Mouse (Mus musculus): ENCODE data around the gene Chrm2.

Chrm2 gene

GRCm38 (mm10) chr6:36387612-36388400, at the start of gene Chrm2:
Gene Chrm2, plus strand, starts transcription at chr6:36388084.
- DNase-seq (ENCODE audit: low read depth, low spot score), result peak; percentile 36

GRCm38 (mm10) chr6:36373983-36374382, 13.9 kb upstream of the Chrm2 start:
- DNase-seq (ENCODE audit: low read depth, low spot score), result peak; percentile 27

- DNase-seq (ENCODE audit: low read depth, low spot score), result no peak
Observed at GRCm38 (mm10) chr6:36377936-36378335, 9.9 kb upstream of the Chrm2 start.

DNA sequence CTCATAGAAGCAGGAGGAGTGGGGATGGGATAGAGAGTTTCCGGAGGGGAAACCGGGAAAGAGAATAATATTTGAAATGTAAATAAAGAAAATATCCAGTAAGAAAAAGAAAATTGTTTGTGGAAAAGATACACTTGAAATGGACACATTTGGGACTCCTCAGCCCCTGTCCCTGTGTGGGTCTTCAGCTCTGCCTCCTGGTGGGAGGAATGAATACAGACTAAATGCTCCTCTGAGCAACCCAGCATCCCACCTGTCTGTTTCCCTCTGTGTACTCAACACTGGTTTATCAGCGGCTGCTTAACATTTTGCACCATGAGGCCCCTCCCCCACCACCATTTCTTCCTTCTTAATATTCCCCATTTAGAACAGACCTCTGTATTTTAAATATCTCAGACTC, 3.8 kb upstream of the Chrm2 start:
- DNase-seq (ENCODE audit: low read depth, low spot score), result no peak

GRCm38 (mm10) chr6:36388401-36389259, 746 bp downstream of the Chrm2 start:
- no peak for DNase-seq (ENCODE audit: low read depth, low spot score)

DNA sequence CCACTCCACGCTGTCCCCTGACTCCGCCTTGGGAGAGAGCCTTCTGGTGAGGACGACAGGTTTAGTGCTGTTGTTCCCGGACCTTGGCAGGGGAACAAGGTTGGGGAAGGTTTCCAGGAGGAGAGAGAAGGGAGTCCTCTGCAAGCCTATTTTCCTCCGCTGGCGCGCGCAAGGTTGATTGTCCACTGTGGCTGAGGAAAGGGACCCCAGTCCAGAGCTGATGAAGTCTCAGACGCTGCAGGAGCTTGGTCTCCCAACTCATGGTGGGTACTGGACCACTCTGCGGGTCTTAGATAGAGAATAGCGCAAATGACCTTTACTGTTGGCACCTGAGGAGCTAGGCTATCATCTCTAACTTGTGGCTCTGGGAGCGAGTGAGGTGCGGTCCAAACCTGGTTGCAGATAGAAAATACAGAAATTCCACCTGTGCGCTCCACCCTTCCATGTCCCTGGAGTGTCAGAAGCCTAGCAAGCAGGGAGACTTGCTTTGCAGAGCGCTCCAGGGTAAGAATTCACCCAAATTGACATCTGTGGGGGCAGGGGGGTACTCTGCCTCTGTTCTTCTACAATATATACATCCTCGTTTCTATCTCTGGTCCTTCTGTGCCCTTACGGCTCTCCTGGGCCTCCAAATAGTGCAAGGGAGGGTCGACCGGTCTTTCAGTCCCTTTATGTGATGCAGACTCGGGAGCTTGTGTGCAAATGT, 1.5 kb downstream of the Chrm2 start:
- no peak for DNase-seq (ENCODE audit: low read depth, low spot score)

DNA sequence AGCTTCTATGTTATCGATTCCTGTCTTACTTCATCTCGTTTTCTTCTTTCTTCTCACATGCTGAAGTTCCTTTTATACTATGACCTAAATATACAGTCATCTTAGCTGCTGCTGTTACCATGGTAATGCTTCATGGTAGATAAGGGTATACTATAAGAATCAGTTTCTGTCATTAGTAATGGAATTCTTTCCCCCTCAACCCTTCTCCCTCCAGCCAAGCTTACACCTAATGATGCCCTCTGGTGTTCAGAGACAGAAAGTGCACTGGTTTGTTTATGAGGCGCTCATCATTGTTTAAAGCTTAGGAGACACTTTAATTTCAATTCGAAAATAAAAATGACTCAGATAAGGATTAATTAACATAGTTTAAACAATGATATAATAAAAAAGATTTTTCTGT, 5.8 kb downstream of the Chrm2 start:
- no peak for DNase-seq (ENCODE audit: low read depth, low spot score)

DNA sequence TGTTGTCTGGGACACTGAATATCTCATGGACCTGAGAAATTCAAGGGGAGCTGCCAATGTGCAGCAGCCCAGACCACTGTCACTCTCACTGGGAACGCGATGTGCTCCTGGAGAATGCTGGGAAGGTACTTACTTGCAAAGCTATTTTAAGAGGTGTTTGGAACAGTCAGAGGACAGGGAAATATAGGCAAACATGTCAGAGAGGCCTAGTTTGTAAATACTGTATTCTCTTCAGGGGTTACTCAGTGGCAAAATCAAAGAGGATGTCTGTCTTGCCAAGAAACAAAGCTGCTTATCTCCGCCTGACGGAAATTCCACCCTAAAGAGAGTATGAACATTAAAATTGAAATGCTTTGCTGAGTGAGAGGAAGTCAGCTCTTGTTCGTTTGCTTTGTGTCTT, 17.3 kb downstream of the Chrm2 start:
- no peak for DNase-seq (ENCODE audit: low read depth, low spot score)

DNA sequence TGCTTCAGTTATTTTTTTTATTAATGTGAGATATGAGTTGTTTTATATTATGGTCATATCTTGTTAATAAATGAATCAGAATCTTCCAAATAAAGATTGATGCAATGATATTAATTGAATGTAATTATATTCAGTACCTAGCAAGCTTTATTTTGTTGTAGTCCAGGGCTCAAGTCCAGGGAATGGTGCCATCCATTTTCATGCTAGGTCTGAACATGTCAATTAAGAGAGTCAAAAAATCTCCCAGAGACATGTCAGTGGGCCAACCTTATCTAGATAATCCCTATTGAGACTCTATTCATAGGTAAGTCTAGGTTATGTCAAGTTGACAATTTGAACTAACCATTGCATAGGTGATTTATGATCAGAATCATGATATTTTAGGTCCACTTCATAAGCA, 21.1 kb downstream of the Chrm2 start:
- DNase-seq (ENCODE audit: low read depth, low spot score), result no peak

DNA sequence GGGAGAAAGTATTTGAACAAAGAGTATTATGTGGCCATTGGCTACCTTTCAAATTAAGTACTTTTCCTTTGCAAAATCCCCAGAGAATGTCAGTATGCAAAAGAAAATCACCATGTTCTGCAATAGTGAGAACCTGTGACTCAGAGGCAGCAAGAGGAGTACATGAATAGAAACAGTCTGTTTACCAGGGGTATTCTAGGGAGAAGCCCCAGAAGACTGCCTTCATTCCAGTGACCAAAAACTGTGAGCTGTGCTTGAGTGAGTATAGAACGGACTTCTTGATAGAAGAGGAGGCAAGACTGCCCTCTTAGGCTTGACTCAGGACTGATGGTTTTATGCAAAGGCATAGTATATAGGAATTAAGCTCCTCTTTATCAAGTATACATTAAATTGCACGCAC, 22.2 kb downstream of the Chrm2 start:
- peak; percentile 31 for DNase-seq (ENCODE audit: low read depth, low spot score)

GRCm38 (mm10) chr6:36419716-36420115, 31.8 kb downstream of the Chrm2 start:
- no peak for DNase-seq (ENCODE audit: low read depth, low spot score)

DNA sequence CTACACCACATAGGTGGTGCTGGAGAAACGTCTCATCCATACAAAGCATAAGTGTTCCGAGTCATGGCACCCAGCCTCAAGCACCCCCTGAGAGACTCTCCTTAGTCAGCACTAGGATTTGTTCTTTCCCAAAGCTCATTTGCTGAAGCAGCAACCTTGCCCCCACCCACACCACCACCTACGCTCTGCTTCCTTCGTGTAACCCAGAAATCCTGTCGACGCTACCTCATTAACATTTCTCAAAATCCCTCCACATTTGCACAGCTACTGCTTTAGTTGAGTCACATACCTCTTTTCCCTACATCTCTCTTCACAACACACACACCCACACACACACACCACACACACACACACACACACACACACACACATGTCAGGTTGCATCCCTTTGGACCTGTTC, 50.1 kb downstream of the Chrm2 start:
- DNase-seq (ENCODE audit: low read depth, low spot score), result peak; percentile 82

GRCm38 (mm10) chr6:36439218-36439617, 51.3 kb downstream of the Chrm2 start:
- DNase-seq (ENCODE audit: low read depth, low spot score), result peak; percentile 32

GRCm38 (mm10) chr6:36451480-36451879, 63.6 kb downstream of the Chrm2 start:
- no peak for DNase-seq (ENCODE audit: low read depth, low spot score)

- no peak for DNase-seq (ENCODE audit: low read depth, low spot score)
Observed at GRCm38 (mm10) chr6:36455071-36455470, 67.2 kb downstream of the Chrm2 start.

DNA sequence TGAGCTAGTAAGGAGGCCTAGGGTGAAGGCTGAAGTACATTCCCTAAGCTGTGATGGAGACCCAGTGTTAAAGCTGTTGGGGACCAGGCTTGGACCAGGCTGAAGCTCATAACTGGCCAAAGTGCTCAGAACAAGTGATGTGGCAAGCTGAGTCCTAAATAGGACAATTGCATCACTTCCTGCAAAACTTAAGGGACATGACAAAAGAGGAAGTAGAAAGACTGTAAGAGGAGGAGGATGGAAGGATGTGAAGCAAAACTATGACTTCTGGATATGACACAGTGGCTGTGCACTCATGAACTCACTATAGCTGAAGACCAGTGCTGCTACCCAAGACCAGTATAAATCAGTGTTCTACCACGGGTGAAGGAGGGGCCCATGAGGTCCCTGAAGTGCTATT, 69.1 kb downstream of the Chrm2 start:
- no peak for DNase-seq (ENCODE audit: low read depth, low spot score)

DNA sequence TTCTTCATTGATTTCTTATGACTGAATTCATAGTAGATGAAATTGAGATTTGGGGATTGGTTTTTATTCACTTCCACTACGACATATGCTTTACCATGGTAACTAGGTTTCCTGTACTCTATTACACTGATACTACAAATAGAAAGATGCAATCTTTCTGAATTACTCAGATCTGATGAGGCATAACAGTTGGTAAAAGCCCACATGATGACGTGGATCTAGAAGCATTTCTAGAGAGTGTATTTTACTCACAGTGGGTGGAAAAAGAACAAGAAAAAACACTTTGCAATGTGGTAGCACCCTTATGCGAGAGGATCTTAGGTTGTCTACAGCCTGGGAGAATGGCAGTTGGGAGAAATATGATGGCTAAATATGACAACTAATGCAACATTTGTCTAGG, 76.1 kb downstream of the Chrm2 start:
- DNase-seq (ENCODE audit: low read depth, low spot score), result peak; percentile 54

DNA sequence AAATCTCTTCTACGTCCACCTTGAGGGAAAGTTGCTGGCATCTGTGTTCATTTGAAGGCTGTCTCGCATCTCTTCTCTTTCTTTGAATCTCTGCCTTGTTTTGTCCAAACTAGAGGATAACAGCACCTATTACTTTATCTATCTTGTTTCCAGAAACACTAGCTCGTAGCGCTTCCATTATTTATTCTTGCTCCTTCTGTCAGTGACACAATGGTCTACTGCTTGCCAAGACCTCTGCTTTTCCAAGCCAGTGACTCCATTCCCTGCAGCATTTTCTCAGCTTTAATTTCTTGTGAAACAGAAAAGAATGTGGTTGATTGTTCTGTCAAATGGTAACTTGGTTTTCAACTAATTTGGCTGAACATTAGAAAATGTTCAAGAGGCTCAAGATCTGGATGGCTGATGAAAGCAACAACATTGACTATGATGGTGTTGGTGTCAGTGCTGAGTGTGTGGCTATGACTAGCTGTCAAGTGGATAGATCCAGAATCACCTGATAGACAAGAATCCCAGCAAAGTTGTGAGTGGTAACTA, 96.3 kb downstream of the Chrm2 start:
- no peak for DNase-seq (ENCODE audit: low read depth, low spot score)

- DNase-seq (ENCODE audit: low read depth, low spot score), result no peak
Observed at GRCm38 (mm10) chr6:36507008-36507663, 119.3 kb downstream of the Chrm2 start.

DNA sequence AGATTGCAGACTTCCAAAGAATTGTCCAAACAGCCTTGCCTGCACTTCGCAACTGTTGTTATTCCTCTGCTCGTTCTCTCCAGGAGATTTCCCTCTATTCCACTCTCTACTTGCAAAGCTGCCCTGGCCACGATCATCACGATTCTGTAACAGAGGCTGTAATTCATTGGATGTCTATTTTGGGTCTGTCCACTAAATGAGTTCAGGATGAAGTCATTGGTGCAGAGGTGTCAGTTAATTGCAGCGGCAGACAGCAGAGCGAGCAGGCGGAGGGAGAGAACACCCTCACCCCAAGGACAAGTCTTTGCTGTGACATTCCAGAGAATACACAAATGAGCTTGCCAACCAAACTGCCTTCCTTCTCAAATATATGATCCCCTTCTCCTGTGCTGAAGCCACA, 120.1 kb downstream of the Chrm2 start:
- no peak for DNase-seq (ENCODE audit: low read depth, low spot score)

DNA sequence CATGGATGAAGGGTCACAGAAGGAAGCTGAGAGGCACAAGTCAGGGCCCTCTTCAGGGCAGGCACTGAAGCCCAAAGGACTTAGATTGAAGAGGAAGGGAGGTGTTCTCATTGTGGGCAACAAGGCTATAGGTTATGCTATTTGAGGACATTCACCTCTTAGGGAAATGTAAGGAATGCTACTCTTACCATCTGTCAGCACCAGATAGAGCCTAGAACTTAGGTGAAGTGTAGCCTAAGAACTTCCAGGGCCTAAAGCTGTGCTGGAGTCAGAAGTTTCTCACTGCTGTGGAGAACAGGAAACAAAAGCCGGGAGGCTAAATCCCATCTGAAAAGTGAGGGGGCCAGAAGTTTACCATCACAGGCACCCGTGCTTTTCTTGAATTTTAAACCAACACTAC, 120.6 kb downstream of the Chrm2 start:
- DNase-seq (ENCODE audit: low read depth, low spot score), result no peak

Measured in telencephalon, adult 2 months (tissue).